Mouse (Mus musculus) limb, embryonic 11.5 days (tissue): ENCODE results near the gene Tbx18. TPM values are rescaled to one million over a fixed set of nuclear protein-coding genes. Genes with fewer than 3 reads are reported as not detected.

Source experiments
- ATAC-seq: fragments of 200-750 bp; cut with Nextera tagmentation; 2 replicates; pipeline ENCODE4 v1.8.0; 2017; ENCODE audit warnings: low read depth; ENCODE audit not compliant: insufficient number of reproducible peaks, low FRiP score, low TSS enrichment
- DNase-seq: peaks from one replicate; pipeline ENCODE4 v3.0.0-alpha.2; 2015; ENCODE audit warnings: low spot score
- H3K27ac ChIP-seq: fragments of 300-500 bp; sonication (generic); replicated peaks from 2 replicates; pipeline ENCODE4 v1.5.1; 2014; ENCODE audit warnings: low read depth, mild to moderate bottlenecking, low read length
- H3K27me3 ChIP-seq: fragments of 300-500 bp; sonication (generic); 2 replicates; pipeline ENCODE4 v1.6.1; 2014; ENCODE audit warnings: mild to moderate bottlenecking, low read length, mixed read lengths; ENCODE audit not compliant: control insufficient read depth, insufficient read depth
- H3K36me3 ChIP-seq: fragments of 300-500 bp; sonication (generic); 2 replicates; pipeline ENCODE4 v1.6.1; 2014; ENCODE audit warnings: mild to moderate bottlenecking, low read length, moderate library complexity, mixed read lengths; ENCODE audit not compliant: control insufficient read depth, insufficient read depth
- H3K4me1 ChIP-seq: fragments of 300-500 bp; sonication (generic); 2 replicates; pipeline ENCODE4 v1.6.1; 2014; ENCODE audit warnings: low read length, mixed read lengths; ENCODE audit not compliant: control insufficient read depth, insufficient read depth
- H3K4me2 ChIP-seq: fragments of 300-500 bp; sonication (generic); 2 replicates; pipeline ENCODE4 v1.6.1; 2014; ENCODE audit warnings: low read depth, mild to moderate bottlenecking, moderate library complexity; ENCODE audit not compliant: severe bottlenecking
- H3K4me3 ChIP-seq: fragments of 300-500 bp; sonication (generic); 2 replicates; pipeline ENCODE4 v1.5.1; 2014; ENCODE audit warnings: low read depth, low read length
- H3K9ac ChIP-seq: fragments of 300-500 bp; sonication (generic); 2 replicates; pipeline ENCODE4 v1.6.1; 2014; ENCODE audit warnings: mild to moderate bottlenecking, low read length
- H3K9me3 ChIP-seq: fragments of 300-500 bp; sonication (generic); 2 replicates; pipeline ENCODE4 v1.6.1; 2016; ENCODE audit warnings: low read length; ENCODE audit not compliant: control insufficient read depth
- WGBS: fragments of 180-500 bp; shearing (Covaris S2); extraction: QIAGEN DNeasy Blood & Tissue Kit; methylation state at CpG from one replicate; pipeline ENCODE4 v1.1.7; 2014; 5-methylcytosine and 5-hydroxymethylcytosine counted together
- polyA plus RNA-seq: library from polyadenylated mRNA; unstranded; fragments of >200 nt; fragmentation: Nextera tagmentation; extraction: Ambion mirVana; gene quantifications from 2 replicates; pipeline ENCODE4 v1.2.1, GENCODE M21; 2014

Tbx18 gene
- polyA plus RNA-seq, 1 experiment from 2014 or later = 38.0 TPM

GRCm38 (mm10) chr9:87738123-87738522 lies 7.1 kb upstream of the Tbx18 start:
- Histone ChIP-seq H3K27me3 (peaks cover 31% of the 10 kb centered on the region), H3K36me3 (no peaks in the 10 kb centered on the region), H3K9me3 (no peaks in the 10 kb centered on the region), H3K27ac (no peak overlapping the region), H3K9ac (peak overlapping the region; percentile 45; the same call in 1 of the 2 replicates), H3K4me1 (peaks cover 17% of the 10 kb centered on the region), H3K4me3 (peak overlapping the region; percentile 14; the same call in 1 of the 2 replicates), H3K4me2 (peak overlapping the region; percentile 42)
- no peak for ATAC-seq
- no peak for DNase-seq
- WGBS = 1% methylated on average over 13 of the region's 13 CpGs

GRCm38 (mm10) chr9:87737271-87737670 lies 6.2 kb upstream of the Tbx18 start:
- ATAC-seq (no peak), DNase-seq (peak; percentile 19)
- H3K36me3 ChIP-seq = no peaks in the 10 kb centered on the region
- no peak overlapping the region for H3K27ac ChIP-seq
- H3K9ac ChIP-seq = no peak overlapping the region
- 5% methylated on average over 4 of the region's 4 CpGs for WGBS
- H3K4me3 ChIP-seq = no peak overlapping the region
- H3K9me3 ChIP-seq = no peaks in the 10 kb centered on the region
- H3K4me2 ChIP-seq = no peak overlapping the region
- H3K27me3 ChIP-seq = peaks cover 39% of the 10 kb centered on the region
- peaks cover 25% of the 10 kb centered on the region for H3K4me1 ChIP-seq

GRCm38 (mm10) chr9:87735046-87735445 lies 4.0 kb upstream of the Tbx18 start:
- DNase-seq (no peak), ATAC-seq (no peak)
- Histone ChIP-seq H3K27me3 (peaks cover 40% of the 10 kb centered on the region), H3K27ac (no peak overlapping the region), H3K4me2 (peak overlapping the region; percentile 26; the same call in 1 of the 2 replicates), H3K9ac (no peak overlapping the region), H3K36me3 (no peaks in the 10 kb centered on the region), H3K4me3 (no peak overlapping the region), H3K4me1 (peaks cover 22% of the 10 kb centered on the region), H3K9me3 (no peaks in the 10 kb centered on the region)
- 2% methylated on average over 9 of the region's 9 CpGs for WGBS

DNA sequence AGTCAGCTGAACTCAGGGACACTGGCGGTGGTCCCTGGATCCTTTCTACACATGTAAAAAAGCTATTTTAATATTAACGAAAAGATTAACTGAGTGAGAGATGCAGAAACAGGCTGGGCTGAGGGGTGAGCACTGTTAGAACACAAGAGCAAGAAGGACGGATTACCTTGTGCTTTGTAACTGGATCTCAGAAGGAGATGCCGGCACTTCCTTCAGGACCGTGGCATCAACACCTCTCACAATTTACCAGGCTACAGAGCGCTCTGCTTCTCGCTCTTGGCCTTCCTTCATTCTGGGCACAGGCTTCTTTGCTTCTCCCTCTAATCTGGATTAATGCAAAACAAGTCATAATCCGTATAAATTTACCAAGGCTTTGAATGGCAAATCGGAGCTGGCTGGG lies 3.6 kb upstream of the Tbx18 start:
- ATAC-seq (no peak), DNase-seq (peak; percentile 51)
- peaks cover 40% of the 10 kb centered on the region for H3K27me3 ChIP-seq
- H3K36me3 ChIP-seq = no peaks in the 10 kb centered on the region
- WGBS = 3% methylated on average over 9 of the region's 9 CpGs
- peaks cover 21% of the 10 kb centered on the region for H3K4me1 ChIP-seq
- H3K4me3 ChIP-seq = no peak overlapping the region
- H3K4me2 ChIP-seq = peak overlapping the region; percentile 26; the same call in 1 of the 2 replicates
- H3K27ac ChIP-seq = no peak overlapping the region
- no peaks in the 10 kb centered on the region for H3K9me3 ChIP-seq
- no peak overlapping the region for H3K9ac ChIP-seq

- no peak for ATAC-seq
- Histone ChIP-seq H3K4me2 (peak overlapping the region; percentile 39; the same call in 1 of the 2 replicates), H3K4me1 (peaks cover 20% of the 10 kb centered on the region), H3K27ac (no peak overlapping the region), H3K9me3 (no peaks in the 10 kb centered on the region), H3K27me3 (peaks cover 35% of the 10 kb centered on the region), H3K36me3 (no peaks in the 10 kb centered on the region), H3K4me3 (peak overlapping the region; percentile 3; the same call in 1 of the 2 replicates), H3K9ac (no peak overlapping the region)
- peak; percentile 47 for DNase-seq
- WGBS = under 1% methylated on average over 11 of the region's 11 CpGs
Observed at GRCm38 (mm10) chr9:87733732-87734131, 2.7 kb upstream of the Tbx18 start.

DNA sequence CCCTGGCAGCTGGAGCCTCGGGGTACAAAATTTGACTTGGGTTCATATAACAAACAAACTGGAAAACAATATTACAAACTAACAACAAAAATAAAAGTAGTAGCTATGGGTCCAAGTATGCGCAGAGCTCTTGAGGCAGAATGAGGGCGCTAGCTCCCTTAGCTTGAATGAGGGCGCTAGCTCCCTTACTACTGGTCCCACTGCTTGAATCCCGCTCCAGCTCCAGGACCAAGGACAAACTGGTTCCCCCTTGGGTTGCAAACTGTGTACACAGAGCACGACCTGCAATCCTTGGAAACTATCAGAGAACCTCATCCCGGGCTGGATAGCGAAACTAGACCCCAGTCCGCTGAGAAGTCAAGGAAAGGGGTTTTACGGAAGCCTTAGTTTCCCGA lies 2.2 kb upstream of the Tbx18 start:
- Histone ChIP-seq H3K27ac (0 out of 2 replicates have a peak overlapping the region, but pooled peaks have one; percentile 4), H3K4me2 (peak overlapping the region; percentile 39), H3K9me3 (no peaks in the 10 kb centered on the region), H3K27me3 (peaks cover 34% of the 10 kb centered on the region), H3K36me3 (no peaks in the 10 kb centered on the region), H3K4me3 (peak overlapping the region; percentile 16), H3K9ac (peak overlapping the region; percentile 37; the same call in 1 of the 2 replicates), H3K4me1 (peaks cover 19% of the 10 kb centered on the region)
- DNase-seq = no peak
- WGBS = 1% methylated on average over 11 of the region's 11 CpGs
- no peak for ATAC-seq

DNA sequence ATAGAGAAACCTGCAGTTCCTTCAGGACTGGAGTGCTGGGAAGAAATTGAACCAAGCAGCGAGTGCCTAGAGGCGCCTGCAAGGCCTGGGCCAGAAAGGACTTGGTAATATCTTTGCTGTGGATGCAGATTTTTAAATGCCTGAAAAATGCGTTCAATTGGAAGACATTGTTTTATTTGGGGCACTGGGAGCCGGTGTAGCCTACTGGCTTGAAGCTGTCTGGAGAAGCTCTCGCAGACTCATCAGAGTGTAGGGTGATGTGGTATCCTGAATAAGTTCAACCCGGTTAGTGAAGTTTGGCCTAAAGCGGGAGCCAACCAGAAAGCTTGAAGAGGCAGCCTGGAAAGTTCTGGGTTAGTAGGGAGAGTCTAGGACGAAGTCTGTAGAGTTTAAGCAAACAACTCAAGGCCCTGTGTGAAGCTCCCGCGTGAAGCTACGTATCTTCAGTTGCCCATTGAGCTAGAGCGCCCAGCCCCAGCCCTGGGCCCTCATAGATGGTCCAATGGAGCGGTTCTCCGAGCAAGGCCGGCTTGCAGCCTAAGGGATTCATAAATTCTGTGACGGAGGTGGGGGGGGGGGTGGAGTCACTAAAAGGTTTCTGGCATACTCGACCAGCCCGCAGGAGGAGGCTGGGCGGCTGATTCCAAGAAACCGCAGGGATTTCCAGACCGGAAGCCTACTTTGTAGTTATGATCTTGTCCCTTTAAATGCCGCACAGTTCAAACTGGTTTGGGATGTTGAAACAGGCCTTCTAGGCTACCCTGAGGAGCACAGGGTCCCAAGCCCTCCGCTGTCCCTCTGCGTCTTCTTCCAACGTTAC lies 1.6 kb upstream of the Tbx18 start:
- Histone ChIP-seq H3K4me1 (peaks cover 15% of the 10 kb centered on the region), H3K9ac (peak overlapping the region; percentile 37; the same call in 1 of the 2 replicates), H3K27me3 (peaks cover 32% of the 10 kb centered on the region), H3K9me3 (no peaks in the 10 kb centered on the region), H3K4me3 (peak overlapping the region; percentile 16), H3K27ac (0 out of 2 replicates have a peak overlapping the region, but pooled peaks have one; percentile 8), H3K36me3 (no peaks in the 10 kb centered on the region), H3K4me2 (peak overlapping the region; percentile 39)
- ATAC-seq (no peak), DNase-seq (peak; percentile 60)
- WGBS = 3% methylated on average over 25 of the region's 25 CpGs

DNA sequence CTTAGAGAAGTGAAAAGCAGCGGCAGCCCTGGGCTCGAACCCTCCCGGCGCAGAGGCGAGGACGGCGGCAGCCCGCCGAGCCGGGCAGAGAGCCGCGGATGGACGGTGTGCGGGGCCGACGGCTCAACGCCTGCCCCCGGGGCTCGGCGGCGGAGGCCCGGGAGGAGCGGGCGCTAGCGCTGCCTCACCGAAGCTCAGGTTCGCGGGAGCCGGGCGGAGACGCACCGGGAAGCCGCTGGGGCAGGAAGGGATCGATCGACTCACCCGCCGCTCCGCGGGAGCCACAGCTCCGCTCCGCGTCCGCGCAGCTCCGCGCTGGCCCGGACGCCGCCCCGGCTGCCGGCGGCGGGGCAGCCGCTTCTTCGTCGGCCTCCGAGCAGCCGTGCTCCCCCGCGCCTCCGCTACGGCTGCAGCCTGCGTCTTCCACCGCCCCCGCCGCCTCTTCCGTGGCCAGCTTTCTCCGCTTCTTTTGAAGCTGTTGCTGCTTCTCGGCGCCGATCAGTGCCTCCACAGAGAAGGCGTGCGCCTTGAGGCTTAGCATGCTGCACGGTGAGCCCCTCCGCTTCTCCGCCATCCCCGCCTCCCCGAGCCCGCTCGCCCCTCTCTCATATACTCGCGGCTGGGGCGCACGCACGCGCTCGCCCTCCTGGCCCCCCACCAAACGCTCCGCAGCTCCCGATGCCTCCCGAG lies 644 bp downstream of the Tbx18 start:
- H3K9me3 ChIP-seq = no peaks in the 10 kb centered on the region
- DNase-seq = no peak
- peak overlapping the region; percentile 92 for H3K4me3 ChIP-seq
- H3K27me3 ChIP-seq = peaks cover 22% of the 10 kb centered on the region
- peaks cover 15% of the 10 kb centered on the region for H3K4me1 ChIP-seq
- H3K4me2 ChIP-seq = peak overlapping the region; percentile 73
- H3K27ac ChIP-seq = peak overlapping the region; percentile 98
- H3K9ac ChIP-seq = peak overlapping the region; percentile 99
- peak; percentile 15; the same call in 1 of the 2 replicates for ATAC-seq
- no peaks in the 10 kb centered on the region for H3K36me3 ChIP-seq
- under 1% methylated on average over 79 of the region's 91 CpGs for WGBS
